Mouse (Mus musculus): ENCODE results near the gene Rgs8. TPM values are rescaled to one million over a fixed set of nuclear protein-coding genes. Genes with fewer than 3 reads are reported as not detected.

Gene Rgs8
- polyA plus RNA-seq, 2 experiments, result 0.01 TPM; not detected in 1

DNA sequence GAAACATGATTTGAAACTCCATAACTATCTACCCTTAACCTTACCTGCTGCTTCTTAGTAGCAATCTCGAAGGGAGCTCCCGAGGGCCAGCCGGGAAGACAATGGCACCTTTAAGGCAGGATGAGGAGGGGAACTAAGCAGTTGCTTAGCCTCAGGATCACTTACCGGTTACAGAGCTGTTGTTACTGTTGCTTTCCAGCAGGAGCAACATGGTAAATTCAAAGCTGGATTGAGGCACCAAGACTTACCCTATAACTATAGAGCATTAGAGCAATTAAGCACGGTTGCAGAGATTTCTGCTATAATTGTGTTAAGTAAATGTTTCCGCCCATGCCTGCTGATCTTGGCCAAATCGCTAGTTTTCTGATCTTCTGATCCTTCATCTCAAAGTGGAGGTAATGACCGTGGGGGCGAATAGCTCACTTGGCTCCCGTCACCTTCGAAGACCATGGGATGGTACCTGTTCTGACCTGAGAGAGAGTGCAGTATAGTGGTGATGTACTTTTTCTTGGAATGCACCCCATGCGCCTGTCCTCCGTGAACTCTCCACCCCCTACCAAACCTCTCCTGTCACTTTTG is 86.7 kb downstream of the Rgs8 start:
- 13% methylated on average over 13 of the region's 13 CpGs for WGBS (ENCODE audit: insufficient replicate concordance)
- Histone ChIP-seq H3K4me1 (replicated peaks; ENCODE audit: control insufficient read depth in 2 of 2, insufficient read depth in 2 of 2, low read length in 1 of 2) (no peaks in the 10 kb centered on the region; a peak in 1 of 4 replicates), H3K4me3 (ENCODE audit: insufficient read depth in 1 of 2, low read depth in 2 of 2, low read length in 2 of 2) (no peak overlapping the region), H3K27me3 (ENCODE audit: control insufficient read depth, insufficient read depth, low read length) (peaks cover 24% of the 10 kb centered on the region), H3K9ac (replicated peaks) (no peak overlapping the region), H3K9me3 (ENCODE audit: control insufficient read depth, low read length) (no peaks in the 10 kb centered on the region), H3K4me2 (ENCODE audit: low read depth) (peak overlapping the region; percentile 49), H3K27ac (no peak overlapping the region), H3K36me3 (replicated peaks; ENCODE audit: control insufficient read depth, insufficient read depth, low read depth) (no peaks in the 10 kb centered on the region)
- DNase-seq (ENCODE audit: low read depth in 3 of 3, low spot score in 3 of 3) (no peak), ATAC-seq (ENCODE audit: insufficient read depth) (no peak)
- TF ChIP-seq EP300 (IDR thresholded peaks at IDR 0.05; ENCODE audit: low read depth) (no peak), CTCF (IDR thresholded peaks at IDR 0.05; ENCODE audit: low read depth) (no peak)

DNA sequence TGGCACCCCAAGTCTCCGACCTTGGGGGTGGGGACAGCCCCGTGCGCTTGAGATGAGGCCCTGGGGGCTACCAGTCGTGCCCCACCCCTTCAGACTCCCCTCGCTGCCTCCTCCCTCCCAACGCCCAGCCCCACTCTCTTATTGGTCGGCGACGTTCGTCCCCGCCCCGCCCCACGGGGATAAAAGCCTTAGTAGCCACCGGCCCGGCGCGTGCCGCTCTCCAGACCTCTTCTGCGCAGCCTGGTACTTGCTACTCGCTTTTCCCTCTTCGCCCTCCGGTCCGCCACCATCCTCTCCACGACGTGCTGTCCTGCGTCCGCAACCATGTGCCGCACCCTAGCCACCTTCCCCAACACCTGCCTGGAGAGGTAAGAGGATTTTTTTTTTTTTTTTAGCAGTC is 87.3 kb downstream of the Rgs8 start, which contains the start of gene Rgs16:
TSS of gene Rgs16 (plus strand) at position 205 of the 400 bp plus-strand sequence.
- WGBS (ENCODE audit: insufficient replicate concordance), result under 1% methylated on average over 28 of the region's 28 CpGs
- no peak for DNase-seq (ENCODE audit: low read depth in 3 of 3, low spot score in 3 of 3)
- H3K9me3 ChIP-seq (ENCODE audit: control insufficient read depth, low read length), result no peaks in the 10 kb centered on the region
- peak within 1 kb of the TSS; percentile 49 for H3K4me2 ChIP-seq (ENCODE audit: low read depth)
- H3K4me3 ChIP-seq (ENCODE audit: insufficient read depth in 1 of 2, low read depth in 2 of 2, low read length in 2 of 2), result peak within 1 kb of the TSS; percentile 14 to 26; a peak in 2 of 4 replicates
- no peak within 1 kb of the TSS for H3K9ac ChIP-seq (replicated peaks)
- peaks cover 24% of the 10 kb centered on the region for H3K27me3 ChIP-seq (ENCODE audit: control insufficient read depth, insufficient read depth, low read length)
- H3K36me3 ChIP-seq (replicated peaks; ENCODE audit: control insufficient read depth, insufficient read depth, low read depth), result no peaks in the 10 kb centered on the region
- no peaks in the 10 kb centered on the region; a peak in 1 of 4 replicates for H3K4me1 ChIP-seq (replicated peaks; ENCODE audit: control insufficient read depth in 2 of 2, insufficient read depth in 2 of 2, low read length in 1 of 2)
- peak; percentile 48; the same call in 1 of the 2 replicates for ATAC-seq (ENCODE audit: insufficient read depth)
- no peak within 1 kb of the TSS for H3K27ac ChIP-seq
- TF ChIP-seq CTCF (IDR thresholded peaks at IDR 0.05; ENCODE audit: low read depth) (no peak), EP300 (IDR thresholded peaks at IDR 0.05; ENCODE audit: low read depth) (no peak)

DNA sequence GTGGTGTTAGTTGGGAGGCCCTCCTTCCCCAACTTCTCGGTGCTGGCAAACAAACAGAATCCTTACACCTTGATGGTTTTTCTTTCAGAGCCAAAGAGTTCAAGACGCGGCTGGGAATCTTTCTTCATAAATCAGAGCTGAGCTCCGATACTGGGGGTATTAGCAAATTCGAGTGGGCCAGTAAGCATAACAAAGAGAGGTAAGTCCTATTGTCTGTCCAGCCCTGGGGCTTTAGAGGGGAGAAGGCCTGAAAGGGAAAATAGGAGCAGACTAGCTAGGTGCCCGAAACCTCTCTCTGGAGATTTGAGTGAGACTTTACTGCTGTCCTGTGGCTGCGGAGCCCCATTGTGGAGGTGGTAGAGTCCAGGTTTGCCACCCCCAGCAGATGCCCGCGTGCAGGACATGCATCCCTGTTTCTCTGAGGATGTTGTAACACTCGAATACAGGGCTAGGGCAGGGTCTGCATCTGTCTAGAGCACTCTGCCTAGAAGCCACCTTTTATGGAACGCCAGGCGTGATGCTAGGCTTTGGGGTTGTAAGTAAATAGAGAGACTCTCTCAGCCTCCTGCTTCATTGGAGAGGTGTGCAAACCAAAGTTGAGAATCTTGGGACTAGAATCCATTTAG is 88.1 kb downstream of the Rgs8 start:
- Histone ChIP-seq H3K9ac (replicated peaks) (no peak overlapping the region), H3K27me3 (ENCODE audit: control insufficient read depth, insufficient read depth, low read length) (peaks cover 24% of the 10 kb centered on the region), H3K4me2 (ENCODE audit: low read depth) (peak overlapping the region; percentile 49), H3K4me1 (replicated peaks; ENCODE audit: control insufficient read depth in 2 of 2, insufficient read depth in 2 of 2, low read length in 1 of 2) (no peaks in the 10 kb centered on the region; a peak in 1 of 4 replicates), H3K4me3 (ENCODE audit: insufficient read depth in 1 of 2, low read depth in 2 of 2, low read length in 2 of 2) (no peak overlapping the region), H3K9me3 (ENCODE audit: control insufficient read depth, low read length) (no peaks in the 10 kb centered on the region), H3K36me3 (replicated peaks; ENCODE audit: control insufficient read depth, insufficient read depth, low read depth) (no peaks in the 10 kb centered on the region), H3K27ac (no peak overlapping the region)
- ATAC-seq (ENCODE audit: insufficient read depth) (no peak), DNase-seq (ENCODE audit: low read depth in 3 of 3, low spot score in 3 of 3) (no peak)
- WGBS (ENCODE audit: insufficient replicate concordance), result 36% methylated on average over 12 of the region's 12 CpGs
- TF ChIP-seq EP300 (IDR thresholded peaks at IDR 0.05; ENCODE audit: low read depth), result no peak
- no peak for TF ChIP-seq CTCF (IDR thresholded peaks at IDR 0.05; ENCODE audit: low read depth)

GRCm38 (mm10) chr1:153741551-153742316 is 88.9 kb downstream of the Rgs8 start:
- Histone ChIP-seq H3K9ac (replicated peaks) (no peak overlapping the region), H3K4me2 (ENCODE audit: low read depth) (no peak overlapping the region), H3K27ac (no peak overlapping the region), H3K36me3 (replicated peaks; ENCODE audit: control insufficient read depth, insufficient read depth, low read depth) (no peaks in the 10 kb centered on the region), H3K4me3 (ENCODE audit: insufficient read depth in 1 of 2, low read depth in 2 of 2, low read length in 2 of 2) (no peak overlapping the region), H3K27me3 (ENCODE audit: control insufficient read depth, insufficient read depth, low read length) (peaks cover 24% of the 10 kb centered on the region), H3K9me3 (ENCODE audit: control insufficient read depth, low read length) (no peaks in the 10 kb centered on the region), H3K4me1 (replicated peaks; ENCODE audit: control insufficient read depth in 2 of 2, insufficient read depth in 2 of 2, low read length in 1 of 2) (no peaks in the 10 kb centered on the region; a peak in 1 of 4 replicates)
- ATAC-seq (ENCODE audit: insufficient read depth) (no peak), DNase-seq (ENCODE audit: low read depth in 3 of 3, low spot score in 3 of 3) (no peak)
- 63% methylated on average over 18 of the region's 18 CpGs for WGBS (ENCODE audit: insufficient replicate concordance)
- TF ChIP-seq EP300 (IDR thresholded peaks at IDR 0.05; ENCODE audit: low read depth), result no peak
- no peak for TF ChIP-seq CTCF (IDR thresholded peaks at IDR 0.05; ENCODE audit: low read depth)

Measured in liver, embryonic 14.5 days (tissue).